Mouse (Mus musculus) liver, adult (tissue): ENCODE results near the gene Tmem115.

Source experiments
- GATA4 ChIP-seq: IDR thresholded peaks from 2 replicates; pipeline ENCODE4 v1.6.1; 2014; ENCODE audit warnings: mild to moderate bottlenecking, low read length; ENCODE audit not compliant: insufficient replicate concordance

Tmem115 gene

DNA sequence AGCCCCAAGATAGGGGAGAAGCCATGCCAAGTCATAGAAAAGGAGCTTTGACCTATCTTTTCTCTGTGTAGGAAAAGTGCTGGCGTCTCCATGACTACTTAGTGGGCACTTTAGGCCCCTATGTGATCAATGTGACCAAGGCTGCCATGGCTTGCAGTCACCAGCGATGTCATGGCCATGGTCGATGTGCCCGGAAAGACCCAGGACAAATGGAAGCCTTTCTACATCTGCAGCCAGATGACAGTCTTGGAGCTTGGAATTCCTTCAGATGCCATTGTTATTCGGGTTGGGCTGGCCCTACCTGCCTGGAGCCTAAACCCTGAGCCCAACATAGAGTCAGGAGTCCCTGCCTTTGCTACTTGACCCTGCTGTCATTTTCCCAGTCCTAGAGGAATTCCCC is 52.8 kb downstream of the Tmem115 start:
- TF ChIP-seq GATA4: no peak

GRCm38 (mm10) chr9:107586974-107587832 is 53.5 kb downstream of the Tmem115 start, which contains the start of gene Ifrd2:
Gene Ifrd2, plus strand, starts transcription at chr9:107587642.
- peak; percentile 86; the same call in 1 of the 2 replicates for TF ChIP-seq GATA4

DNA sequence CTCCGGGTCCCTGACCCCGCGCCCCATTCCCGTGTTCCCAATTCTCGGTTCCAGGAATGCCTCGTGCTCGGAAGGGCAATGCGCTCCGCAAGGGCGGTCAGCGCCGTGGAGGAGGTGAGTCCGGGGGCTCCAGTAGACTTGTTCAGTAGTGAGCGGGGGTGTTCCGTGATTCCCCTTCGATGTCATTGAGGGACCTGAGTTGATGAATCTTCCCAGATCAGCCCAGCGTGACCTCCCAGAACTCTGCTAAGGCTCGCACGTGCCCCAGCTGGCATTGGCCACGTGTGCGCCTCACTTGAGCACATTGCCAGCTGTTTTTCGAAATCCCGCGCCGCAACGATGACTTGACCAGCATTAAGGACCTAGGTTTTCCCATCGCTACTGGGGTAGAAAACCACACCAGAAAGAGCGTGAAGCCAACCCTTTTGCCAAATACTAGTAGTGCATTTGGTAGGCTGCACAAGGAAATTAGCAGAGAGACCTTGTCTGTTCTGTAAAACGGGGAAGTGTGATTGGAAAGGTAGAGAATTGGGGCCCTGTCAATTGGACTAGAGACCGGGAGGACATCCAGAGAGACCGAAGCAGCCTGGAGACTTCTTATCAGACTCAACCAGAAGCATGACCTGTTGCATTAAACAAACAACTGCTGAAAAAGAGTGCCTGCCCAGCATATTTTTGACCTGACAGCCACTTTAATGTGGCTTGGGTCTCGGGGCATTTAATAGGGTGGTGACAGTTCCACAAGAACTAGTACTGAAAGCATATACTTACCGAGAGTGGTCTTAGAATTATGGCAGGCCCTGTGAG is 54.3 kb downstream of the Tmem115 start:
- peak; percentile 37; the same call in 1 of the 2 replicates for TF ChIP-seq GATA4
